Mouse (Mus musculus) testis, adult 2 months (tissue): Measurements from ENCODE around the gene Nkiras2.

ENCODE experiments used
- CTCF ChIP-seq: fragments of 200-500 bp; IDR thresholded peaks from 2 replicates; pipeline ENCODE4 v1.5.1; 2012; ENCODE audit warnings: low read depth, mild to moderate bottlenecking, inconsistent platforms, low read length, moderate library complexity; ENCODE audit not compliant: control insufficient read depth, insufficient read depth, insufficient replicate concordance
- POLR2A ChIP-seq: fragments of 200-500 bp; IDR thresholded peaks from 2 replicates; pipeline ENCODE4 v1.6.1; 2012; ENCODE audit warnings: low read depth, mild to moderate bottlenecking, inconsistent platforms, low read length, moderate library complexity; ENCODE audit not compliant: control insufficient read depth

- TF ChIP-seq CTCF: no peak
- no peak for TF ChIP-seq POLR2A
These were observed 43.6 kb upstream of the Nkiras2 start for GRCm38 (mm10) chr11:100575484-100575855.
